Mouse (Mus musculus) neural tube, embryonic 12.5 days (tissue): ENCODE measurements at regions not wholly inside any gene's neighbourhood (a gene's known extent, or its start where the extent isn't known, plus 50 kb on each side); places are given as distances from the start of the nearest gene placed in this dataset.
A peak's percentile ranks its signal among the peaks of the same experiment; 100 is the strongest.

ENCODE experiments used
- ATAC-seq: fragments of 200-750 bp; cut with Nextera tagmentation; 2 replicates; pipeline ENCODE4 v1.8.0; 2017; ENCODE audit warnings: low read depth, mild to moderate bottlenecking, moderate TSS enrichment, moderate library complexity; ENCODE audit not compliant: low FRiP score
- H3K27ac ChIP-seq: fragments of 300-500 bp; sonication (generic); 2 replicates; pipeline ENCODE4 v1.5.1; 2016
- H3K27me3 ChIP-seq: fragments of 300-500 bp; sonication (generic); replicated peaks from 2 replicates; pipeline ENCODE4 v1.6.1; 2016; ENCODE audit warnings: mild to moderate bottlenecking
- H3K36me3 ChIP-seq: fragments of 300-500 bp; sonication (generic); 2 replicates; pipeline ENCODE4 v1.6.1; 2016; ENCODE audit warnings: mild to moderate bottlenecking
- H3K4me1 ChIP-seq: fragments of 300-500 bp; sonication (generic); 2 replicates; pipeline ENCODE4 v1.6.1; 2016
- H3K4me2 ChIP-seq: fragments of 300-500 bp; sonication (generic); replicated peaks from 2 replicates; pipeline ENCODE4 v1.6.1; 2016; ENCODE audit warnings: mild to moderate bottlenecking
- H3K4me3 ChIP-seq: fragments of 300-500 bp; sonication (generic); 2 replicates; pipeline ENCODE4 v1.5.1; 2016
- H3K9ac ChIP-seq: fragments of 300-500 bp; sonication (generic); 2 replicates; pipeline ENCODE4 v1.6.1; 2016; ENCODE audit warnings: mild to moderate bottlenecking
- H3K9me3 ChIP-seq: fragments of 300-500 bp; sonication (generic); 2 replicates; pipeline ENCODE4 v1.6.1; 2016; ENCODE audit warnings: mild to moderate bottlenecking
- WGBS: fragments of 180-500 bp; shearing (Covaris S2); methylation state at CpG from one replicate; pipeline ENCODE4 v1.1.7; 2016; 5-methylcytosine and 5-hydroxymethylcytosine counted together

DNA sequence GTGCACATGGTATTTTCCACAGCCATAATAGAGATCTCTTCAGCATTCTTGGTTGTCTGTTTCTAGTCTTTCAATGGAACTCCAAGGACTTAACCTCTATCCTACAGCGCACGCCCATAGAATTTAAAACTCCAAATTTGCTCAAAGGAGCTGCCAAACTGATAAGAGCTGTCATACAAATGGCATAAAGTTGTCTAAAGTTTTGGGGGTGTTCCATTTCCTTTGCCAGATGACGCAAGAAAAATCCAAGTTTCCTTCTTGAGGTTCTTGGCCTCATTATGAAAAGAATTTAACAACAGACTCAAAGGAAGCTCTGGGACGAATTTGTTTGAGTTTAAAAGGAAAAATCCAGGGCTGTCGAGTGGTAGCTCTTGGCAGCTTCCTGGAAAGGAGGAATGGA is 246.6 kb downstream of the Cxcl12 start:
- no peak overlapping the region for H3K4me2 ChIP-seq
- ATAC-seq: no peak
- H3K36me3 ChIP-seq: no peaks in the 10 kb centered on the region
- WGBS: 82% methylated on average over 5 of the region's 5 CpGs
- no peaks in the 10 kb centered on the region for H3K9me3 ChIP-seq
- H3K27me3 ChIP-seq: peaks cover 28% of the 10 kb centered on the region
- no peak overlapping the region for H3K4me3 ChIP-seq
- H3K27ac ChIP-seq: no peak overlapping the region
- no peaks in the 10 kb centered on the region for H3K4me1 ChIP-seq
- H3K9ac ChIP-seq: no peak overlapping the region

DNA sequence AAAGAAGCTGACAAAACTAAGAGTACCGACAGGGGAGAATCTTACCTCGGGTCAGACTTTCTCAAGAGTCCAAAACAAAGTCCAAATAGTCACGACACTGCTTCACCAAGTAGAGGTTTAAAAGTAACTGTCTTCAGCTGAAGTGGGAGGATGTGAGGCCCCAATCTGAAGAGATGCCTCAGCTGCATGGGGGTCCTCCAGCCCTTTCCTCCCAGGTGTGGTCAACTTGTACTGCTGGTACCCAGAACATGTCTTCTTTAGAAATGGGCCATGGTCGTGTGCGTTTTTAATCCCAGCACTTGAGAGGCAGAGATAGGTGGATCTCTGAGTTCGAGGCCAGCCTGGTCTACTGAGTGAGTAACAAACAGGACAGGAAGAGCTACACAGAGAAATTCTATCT is 247.6 kb downstream of the Cxcl12 start:
- 89% methylated on average over 6 of the region's 6 CpGs for WGBS
- H3K36me3 ChIP-seq: no peaks in the 10 kb centered on the region
- no peak overlapping the region for H3K4me3 ChIP-seq
- no peak overlapping the region for H3K9ac ChIP-seq
- no peak for ATAC-seq
- H3K4me1 ChIP-seq: no peaks in the 10 kb centered on the region
- H3K9me3 ChIP-seq: no peaks in the 10 kb centered on the region
- H3K27me3 ChIP-seq: peaks cover 18% of the 10 kb centered on the region; the same call in 1 of the 2 replicates
- no peak overlapping the region for H3K27ac ChIP-seq
- no peak overlapping the region for H3K4me2 ChIP-seq

DNA sequence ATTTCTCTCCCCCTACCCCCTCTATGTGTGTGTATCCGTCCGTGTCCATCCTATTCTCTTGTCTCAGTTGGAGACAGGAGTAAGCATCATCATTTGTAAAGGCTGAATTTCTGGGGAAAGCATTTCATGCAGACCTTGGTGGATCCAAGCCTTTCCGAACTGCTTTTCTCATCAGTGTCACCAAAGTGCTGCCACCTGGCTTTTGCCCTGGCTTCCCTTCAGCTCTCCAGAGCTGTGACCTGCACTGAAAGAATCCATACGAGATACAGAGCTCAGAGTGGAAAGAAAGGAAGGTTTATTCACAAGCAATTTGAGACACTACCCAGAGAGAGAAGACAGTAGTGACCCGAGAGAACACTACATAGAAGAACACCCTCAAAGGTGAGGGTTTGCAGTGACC is 248.1 kb downstream of the Cxcl12 start:
- no peaks in the 10 kb centered on the region for H3K36me3 ChIP-seq
- WGBS: 47% methylated on average over 5 of the region's 5 CpGs
- H3K9me3 ChIP-seq: no peaks in the 10 kb centered on the region
- no peak for ATAC-seq
- no peak overlapping the region for H3K4me3 ChIP-seq
- no peak overlapping the region for H3K4me2 ChIP-seq
- peaks cover 16% of the 10 kb centered on the region; the same call in 1 of the 2 replicates for H3K27me3 ChIP-seq
- no peak overlapping the region for H3K27ac ChIP-seq
- H3K4me1 ChIP-seq: no peaks in the 10 kb centered on the region
- no peak overlapping the region for H3K9ac ChIP-seq

DNA sequence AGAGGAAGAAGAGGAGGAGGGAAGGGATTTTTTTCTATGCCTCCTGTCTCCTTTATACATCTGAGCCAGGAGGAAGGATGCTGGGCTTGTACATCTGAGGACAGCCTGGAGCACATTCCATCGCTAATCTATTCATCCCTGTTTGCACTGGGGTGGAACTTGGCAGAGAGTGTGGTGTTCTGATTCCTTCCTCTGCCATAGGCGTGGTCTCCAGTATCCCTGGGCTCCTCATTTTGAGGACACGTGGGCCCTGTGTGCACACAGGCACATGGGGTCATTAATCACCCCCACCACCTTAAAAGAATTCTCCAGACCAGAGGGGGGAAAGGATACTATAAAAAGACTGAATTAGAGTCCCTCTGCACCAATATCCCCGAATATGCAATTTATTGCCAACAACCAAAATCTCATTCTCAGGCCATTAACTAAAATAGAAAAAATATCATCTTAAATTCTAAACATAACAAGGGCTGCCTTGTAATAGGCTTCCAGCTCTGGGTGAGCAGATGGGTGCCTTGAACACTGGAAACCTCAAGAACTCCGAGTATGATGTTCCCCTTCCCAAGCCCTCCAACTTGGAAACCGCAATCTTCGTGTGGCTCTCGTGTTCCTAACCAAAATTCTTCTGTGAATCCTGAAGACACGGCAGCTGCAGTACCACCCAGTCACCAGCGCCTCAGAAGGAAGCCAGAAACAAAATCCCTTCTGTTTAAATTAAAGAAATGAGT is 254.7 kb downstream of the Cxcl12 start:
- ATAC-seq: no peak
- H3K4me1 ChIP-seq: peaks cover 8% of the 10 kb centered on the region
- no peak overlapping the region for H3K4me2 ChIP-seq
- H3K9ac ChIP-seq: no peak overlapping the region
- H3K27me3 ChIP-seq: no peaks in the 10 kb centered on the region
- 79% methylated on average over 10 of the region's 10 CpGs for WGBS
- H3K9me3 ChIP-seq: no peaks in the 10 kb centered on the region
- H3K36me3 ChIP-seq: no peaks in the 10 kb centered on the region
- no peak overlapping the region for H3K4me3 ChIP-seq
- H3K27ac ChIP-seq: no peak overlapping the region

DNA sequence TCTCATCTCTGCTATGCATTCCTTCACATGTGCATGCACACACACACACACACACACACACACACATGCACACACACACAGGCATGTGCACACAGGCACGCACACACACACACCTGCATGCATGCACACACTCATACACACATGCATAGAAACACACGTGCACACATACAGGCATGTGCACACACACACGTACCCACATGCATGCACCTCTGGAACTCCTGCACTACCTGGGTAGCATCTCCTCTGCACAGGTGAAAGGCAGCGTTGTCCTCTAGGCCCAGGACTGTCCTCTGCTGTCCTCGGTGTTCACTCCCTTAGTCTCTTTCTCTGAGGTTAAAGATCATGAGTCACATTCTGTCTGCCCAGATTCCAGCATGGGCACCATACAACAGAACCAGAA is 258.0 kb downstream of the Cxcl12 start:
- WGBS: 91% methylated on average over 5 of the region's 5 CpGs
- H3K9me3 ChIP-seq: no peaks in the 10 kb centered on the region
- peaks cover 14% of the 10 kb centered on the region for H3K4me1 ChIP-seq
- H3K27me3 ChIP-seq: no peaks in the 10 kb centered on the region
- no peak overlapping the region for H3K4me2 ChIP-seq
- no peak overlapping the region for H3K27ac ChIP-seq
- no peak overlapping the region for H3K4me3 ChIP-seq
- no peaks in the 10 kb centered on the region for H3K36me3 ChIP-seq
- H3K9ac ChIP-seq: no peak overlapping the region
- no peak for ATAC-seq

DNA sequence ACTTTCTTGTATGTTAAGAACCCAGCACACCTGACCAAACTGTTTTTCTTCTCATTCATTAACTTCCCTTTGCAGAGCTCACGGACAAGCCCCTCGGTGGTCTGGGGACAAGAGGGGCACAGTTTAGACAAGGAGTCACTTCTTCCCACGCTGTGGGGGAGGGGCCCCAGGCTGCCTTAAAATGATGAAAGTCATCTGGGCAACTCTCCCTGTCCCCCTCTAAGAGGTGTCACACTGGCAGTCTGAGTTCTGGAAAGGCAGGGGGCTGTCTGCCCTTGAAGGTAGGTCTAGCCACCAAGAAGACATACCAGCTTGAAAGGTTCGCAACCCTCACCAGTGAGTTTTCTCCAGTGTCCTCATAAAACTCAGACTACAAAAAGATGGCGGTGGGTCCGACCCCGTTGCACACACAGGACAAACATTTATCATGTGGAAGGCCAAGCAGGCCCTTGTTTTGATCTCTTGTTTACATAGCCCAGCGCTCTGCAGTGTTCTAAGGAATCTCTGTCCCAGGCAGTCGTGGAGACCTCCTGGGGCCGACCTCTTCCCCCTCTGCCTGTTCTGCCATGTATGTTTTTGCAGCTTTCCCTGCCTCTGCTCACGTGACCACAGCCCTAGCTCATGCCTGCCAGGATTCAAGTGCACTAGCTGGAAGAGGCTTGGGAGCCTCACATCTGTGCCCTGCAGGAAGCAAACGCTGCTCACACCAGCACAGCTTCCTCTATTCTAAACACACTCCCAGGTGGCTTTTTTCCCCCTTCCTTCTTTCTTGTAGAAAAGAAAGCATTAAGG is 259.2 kb downstream of the Cxcl12 start:
- Histone ChIP-seq H3K9me3 (no peaks in the 10 kb centered on the region), H3K27ac (no peak overlapping the region), H3K36me3 (no peaks in the 10 kb centered on the region), H3K27me3 (no peaks in the 10 kb centered on the region), H3K4me3 (no peak overlapping the region), H3K4me2 (peak overlapping the region; percentile 24; the same call in 1 of the 2 replicates), H3K4me1 (peaks cover 14% of the 10 kb centered on the region), H3K9ac (no peak overlapping the region)
- 0 out of 2 replicates have a peak, but pooled peaks have one; percentile 50 for ATAC-seq
- 27% methylated on average over 12 of the region's 12 CpGs for WGBS

DNA sequence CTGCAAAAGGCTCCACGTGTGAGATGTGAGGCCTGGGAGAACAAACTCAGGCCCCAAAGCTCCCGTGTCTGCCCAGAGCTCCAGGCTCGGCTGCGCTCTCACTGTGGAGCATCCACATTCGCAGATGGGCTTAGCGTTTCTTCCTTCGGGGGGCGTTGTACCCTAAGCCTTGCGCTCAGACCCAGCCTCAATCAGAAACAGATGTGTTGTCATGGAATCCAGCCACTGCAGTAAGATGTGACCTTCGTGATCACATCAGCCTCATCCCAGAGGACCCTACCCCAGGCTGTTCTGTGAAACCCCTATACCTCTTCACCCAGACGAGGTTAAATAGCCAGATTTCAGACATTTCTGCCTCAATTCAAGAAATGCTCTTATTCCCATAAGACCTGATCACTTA is 260.1 kb downstream of the Cxcl12 start:
- no peak overlapping the region for H3K27ac ChIP-seq

DNA sequence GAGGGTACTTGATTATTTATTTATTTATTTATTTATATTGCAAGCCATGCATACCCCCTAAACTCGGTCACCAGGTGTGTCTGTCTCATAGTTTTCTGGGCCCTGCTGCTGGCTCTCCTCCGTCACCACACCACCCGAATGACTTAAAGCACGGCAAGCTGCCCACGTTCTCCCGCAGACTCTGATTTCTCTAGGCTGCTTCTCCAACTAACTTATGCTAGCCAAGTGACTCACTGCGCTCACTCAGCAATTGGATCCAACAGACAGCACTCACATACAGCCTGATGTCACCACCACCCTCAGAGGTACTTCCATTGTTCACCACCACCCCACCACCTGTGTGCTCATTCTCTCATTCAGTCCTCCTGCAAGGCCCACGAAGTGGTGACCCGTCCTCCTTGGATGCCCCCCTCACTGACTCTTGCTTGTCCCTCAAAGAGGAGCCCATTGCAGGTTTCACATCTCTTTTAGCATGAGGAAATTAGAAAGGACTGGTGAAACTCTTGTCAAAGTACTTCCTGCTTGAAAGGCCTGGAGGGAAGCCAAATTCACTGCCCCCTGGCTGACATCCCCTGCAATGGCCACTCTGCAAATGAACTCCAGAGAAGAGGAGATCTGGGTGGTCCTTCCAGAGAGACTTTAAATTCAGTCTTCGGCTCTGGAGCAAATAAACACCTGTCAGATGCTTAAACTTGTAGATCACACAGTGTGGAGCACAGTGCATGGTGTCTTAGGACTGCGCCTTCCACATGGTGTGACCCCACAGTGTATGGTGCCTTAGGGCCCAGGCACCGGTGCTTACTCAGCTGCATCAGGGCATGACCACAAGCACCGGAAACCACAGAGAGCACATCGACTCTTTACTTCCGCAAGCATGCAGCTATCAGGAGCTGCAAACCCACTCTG is 262.8 kb downstream of the Cxcl12 start:
- Histone ChIP-seq H3K27me3 (no peaks in the 10 kb centered on the region), H3K9me3 (no peaks in the 10 kb centered on the region), H3K9ac (no peak overlapping the region), H3K36me3 (no peaks in the 10 kb centered on the region), H3K4me3 (no peak overlapping the region), H3K4me1 (peaks cover 18% of the 10 kb centered on the region), H3K27ac (no peak overlapping the region), H3K4me2 (no peak overlapping the region)
- ATAC-seq: no peak
- 82% methylated on average over 15 of the region's 15 CpGs for WGBS

More for the DNA sequence above, 260.1 kb downstream of the Cxcl12 start:
- WGBS: 77% methylated on average over 11 of the region's 11 CpGs
- no peak overlapping the region for H3K4me3 ChIP-seq
- ATAC-seq: no peak
- no peaks in the 10 kb centered on the region for H3K9me3 ChIP-seq
- peaks cover 14% of the 10 kb centered on the region for H3K4me1 ChIP-seq
- H3K4me2 ChIP-seq: no peak overlapping the region
- H3K27me3 ChIP-seq: no peaks in the 10 kb centered on the region
- no peaks in the 10 kb centered on the region for H3K36me3 ChIP-seq
- H3K9ac ChIP-seq: no peak overlapping the region

DNA sequence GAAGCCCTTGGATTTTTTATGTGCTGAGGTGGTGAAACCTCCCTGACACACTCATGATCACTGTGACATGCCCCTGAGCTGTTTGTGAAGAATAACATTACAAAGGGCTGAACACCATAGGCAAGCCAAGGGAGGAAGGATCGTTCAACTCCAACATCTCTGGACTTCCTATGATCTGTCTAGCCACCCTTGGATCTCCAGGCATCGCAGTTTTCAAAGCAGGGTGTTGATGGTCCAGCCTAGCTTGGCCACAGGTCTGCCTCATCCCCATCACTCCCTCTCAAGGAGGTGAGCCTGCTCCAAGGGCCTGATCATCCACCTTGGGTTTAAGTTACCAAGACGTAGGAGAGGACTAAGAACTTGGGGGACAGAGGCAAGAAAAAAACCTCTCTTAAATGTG is 268.5 kb downstream of the Cxcl12 start:
- no peak overlapping the region for H3K9ac ChIP-seq
- no peaks in the 10 kb centered on the region for H3K9me3 ChIP-seq
- H3K4me2 ChIP-seq: no peak overlapping the region
- no peak for ATAC-seq
- H3K4me1 ChIP-seq: peaks cover 4% of the 10 kb centered on the region; the same call in 1 of the 2 replicates
- H3K27me3 ChIP-seq: no peaks in the 10 kb centered on the region
- H3K27ac ChIP-seq: no peak overlapping the region
- no peak overlapping the region for H3K4me3 ChIP-seq
- WGBS: 87% methylated on average over 3 of the region's 3 CpGs
- H3K36me3 ChIP-seq: no peaks in the 10 kb centered on the region

DNA sequence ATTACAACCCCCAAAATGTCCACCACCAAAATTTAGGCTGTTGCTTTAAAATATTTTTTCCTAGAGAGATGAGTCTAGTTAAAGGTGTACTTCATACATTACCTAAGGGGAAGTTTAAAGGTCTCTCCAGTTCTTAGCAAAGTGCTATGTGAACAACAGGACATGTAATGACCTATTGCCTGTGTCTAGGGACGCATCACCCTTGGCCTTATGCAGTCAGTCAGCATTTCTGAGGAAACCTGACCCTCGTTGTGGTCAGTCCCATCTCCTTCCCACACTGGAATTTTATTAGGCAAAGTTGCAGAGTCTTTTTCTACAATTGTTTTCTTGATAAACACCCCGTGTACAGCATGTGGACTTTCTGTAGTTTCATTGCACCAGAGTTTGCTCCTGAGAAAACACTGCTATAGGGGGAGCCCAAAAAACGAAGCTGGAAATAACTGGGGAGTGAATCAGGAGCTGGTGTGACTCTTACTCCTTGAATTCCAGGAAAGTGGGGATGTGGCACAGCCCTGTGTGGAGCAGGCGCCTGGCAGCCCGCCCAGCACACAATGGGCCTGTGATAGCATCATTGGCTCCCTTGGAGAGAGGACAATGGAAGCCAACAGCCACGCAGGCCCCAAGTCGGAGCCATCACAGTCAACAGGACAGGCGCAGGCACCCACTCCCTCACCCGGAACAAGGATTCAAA is 269.2 kb downstream of the Cxcl12 start:
- ATAC-seq: no peak
- H3K4me1 ChIP-seq: peaks cover 4% of the 10 kb centered on the region; the same call in 1 of the 2 replicates
- WGBS: 60% methylated on average over 10 of the region's 10 CpGs
- no peaks in the 10 kb centered on the region for H3K36me3 ChIP-seq
- H3K9me3 ChIP-seq: no peaks in the 10 kb centered on the region
- no peaks in the 10 kb centered on the region for H3K27me3 ChIP-seq
- no peak overlapping the region for H3K4me2 ChIP-seq
- H3K4me3 ChIP-seq: no peak overlapping the region
- H3K27ac ChIP-seq: no peak overlapping the region
- H3K9ac ChIP-seq: no peak overlapping the region

DNA sequence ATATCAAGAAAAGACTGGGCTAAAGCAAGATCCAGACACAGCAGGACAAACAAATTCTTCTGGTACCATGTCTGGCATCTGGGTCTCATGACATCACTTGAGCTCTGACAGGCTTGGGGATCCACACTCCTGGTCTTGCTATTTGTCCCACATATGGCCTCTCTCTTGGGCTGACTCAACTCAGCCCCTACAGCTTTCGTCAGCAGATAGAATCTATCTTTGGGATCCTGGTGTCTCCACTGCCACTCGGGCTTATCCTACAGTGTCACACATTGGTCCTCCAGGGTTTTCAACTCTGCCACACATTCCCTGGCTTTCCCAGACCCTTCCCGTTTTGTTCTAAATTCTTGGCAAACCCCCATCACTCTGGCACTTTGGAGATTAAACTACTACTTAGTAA is 280.3 kb downstream of the Cxcl12 start:
- no peak overlapping the region for H3K27ac ChIP-seq
- no peaks in the 10 kb centered on the region for H3K36me3 ChIP-seq
- no peak overlapping the region for H3K4me2 ChIP-seq
- no peak overlapping the region for H3K4me3 ChIP-seq
- H3K4me1 ChIP-seq: no peaks in the 10 kb centered on the region
- ATAC-seq: no peak
- no peaks in the 10 kb centered on the region for H3K27me3 ChIP-seq
- 86% methylated on average over 3 of the region's 3 CpGs for WGBS
- H3K9ac ChIP-seq: no peak overlapping the region
- H3K9me3 ChIP-seq: no peaks in the 10 kb centered on the region
